Mouse (Mus musculus) liver, embryonic 16.5 days (tissue): ENCODE measurements around the gene Dtx3. TPM values are rescaled to one million over a fixed set of nuclear protein-coding genes. Genes with fewer than 3 reads are reported as not detected.

Experiments
- ATAC-seq: fragments of 200-750 bp; cut with Nextera tagmentation; 2 replicates; pipeline ENCODE4 v1.8.0; 2017; ENCODE audit warnings: low read depth, mild to moderate bottlenecking, moderate number of reproducible peaks, moderate library complexity
- H3K27ac ChIP-seq: fragments of 300-500 bp; sonication (generic); 2 replicates; pipeline ENCODE4 v1.5.1; 2014; ENCODE audit warnings: mild to moderate bottlenecking, low read length
- H3K27me3 ChIP-seq: fragments of 300-500 bp; sonication (generic); 2 replicates; pipeline ENCODE4 v1.6.1; 2014; ENCODE audit warnings: low read depth, low read length, mixed read lengths; ENCODE audit not compliant: control insufficient read depth, insufficient read depth
- H3K36me3 ChIP-seq: fragments of 300-500 bp; sonication (generic); 2 replicates; pipeline ENCODE4 v1.6.1; 2014; ENCODE audit warnings: mild to moderate bottlenecking; ENCODE audit not compliant: control insufficient read depth, insufficient read depth
- H3K4me1 ChIP-seq: fragments of 300-500 bp; sonication (generic); 2 replicates; pipeline ENCODE4 v1.6.1; 2014; ENCODE audit warnings: low read depth, low read length, mixed read lengths; ENCODE audit not compliant: control insufficient read depth
- H3K4me2 ChIP-seq: fragments of 300-500 bp; sonication (generic); 2 replicates; pipeline ENCODE4 v1.6.1; 2014; ENCODE audit warnings: low read depth, low read length, mixed read lengths
- H3K4me3 ChIP-seq: fragments of 300-500 bp; sonication (generic); 2 replicates; pipeline ENCODE4 v1.5.1; 2014; ENCODE audit warnings: low read depth, mild to moderate bottlenecking, low read length
- H3K9ac ChIP-seq: fragments of 300-500 bp; sonication (generic); 2 replicates; pipeline ENCODE4 v1.6.1; 2014; ENCODE audit warnings: low read depth, low read length
- H3K9me3 ChIP-seq: fragments of 300-500 bp; sonication (generic); replicated peaks from 2 replicates; pipeline ENCODE4 v1.6.1; 2016; ENCODE audit warnings: low read length; ENCODE audit not compliant: control insufficient read depth
- WGBS: fragments of 180-500 bp; shearing (Covaris S2); extraction: QIAGEN DNeasy Blood & Tissue Kit; methylation state at CpG from one replicate; pipeline ENCODE4 v1.1.7; 2014; ENCODE audit not compliant: insufficient replicate concordance; 5-methylcytosine and 5-hydroxymethylcytosine counted together
- polyA plus RNA-seq: library from polyadenylated mRNA; unstranded; fragments of >200 nt; fragmentation: Nextera tagmentation; extraction: Ambion mirVana; gene quantifications from 2 replicates; pipeline ENCODE4 v1.2.1, GENCODE M21; 2015

Gene Dtx3
- polyA plus RNA-seq, 1 experiment from 2014 or later, result 14.8 TPM

- no peak overlapping the region for H3K27ac ChIP-seq
- no peaks in the 10 kb centered on the region; the same call in none of the 2 replicates for H3K4me1 ChIP-seq
- H3K36me3 ChIP-seq, result no peaks in the 10 kb centered on the region
- no peak overlapping the region for H3K4me2 ChIP-seq
- H3K4me3 ChIP-seq, result no peak overlapping the region
- H3K9me3 ChIP-seq, result no peaks in the 10 kb centered on the region
- H3K9ac ChIP-seq, result no peak overlapping the region
- 22% methylated on average over 10 of the region's 10 CpGs for WGBS
- no peak for ATAC-seq
- H3K27me3 ChIP-seq, result no peaks in the 10 kb centered on the region
Measured at GRCm38 (mm10) chr10:127225732-127226131, 30.2 kb upstream of the Dtx3 start.

DNA sequence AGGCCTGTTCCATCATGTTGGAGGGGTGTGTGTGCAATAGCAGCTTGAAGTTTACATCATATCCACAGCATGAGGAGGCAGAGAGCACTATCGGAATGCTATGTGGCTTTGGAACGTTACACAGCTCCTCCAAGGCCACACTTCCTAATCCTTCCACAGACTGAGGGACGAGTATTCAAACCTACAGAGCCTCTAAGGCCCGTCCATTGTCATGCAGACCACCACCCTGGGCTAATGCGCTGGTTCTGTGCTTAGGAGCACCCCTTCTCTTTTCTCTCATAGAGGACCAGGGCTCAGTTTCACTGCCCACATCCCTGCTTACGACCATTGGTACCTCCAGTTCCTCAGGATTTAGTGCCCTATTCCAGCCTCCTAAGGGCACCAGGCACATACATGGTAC, 29.7 kb upstream of the Dtx3 start:
- no peak overlapping the region for H3K9ac ChIP-seq
- no peak overlapping the region for H3K4me2 ChIP-seq
- H3K4me3 ChIP-seq, result no peak overlapping the region
- no peak overlapping the region for H3K27ac ChIP-seq
- no peaks in the 10 kb centered on the region for H3K36me3 ChIP-seq
- no peaks in the 10 kb centered on the region for H3K27me3 ChIP-seq
- ATAC-seq, result no peak
- 53% methylated on average over 6 of the region's 6 CpGs for WGBS
- H3K9me3 ChIP-seq, result no peaks in the 10 kb centered on the region
- no peaks in the 10 kb centered on the region; the same call in 1 of the 2 replicates for H3K4me1 ChIP-seq

DNA sequence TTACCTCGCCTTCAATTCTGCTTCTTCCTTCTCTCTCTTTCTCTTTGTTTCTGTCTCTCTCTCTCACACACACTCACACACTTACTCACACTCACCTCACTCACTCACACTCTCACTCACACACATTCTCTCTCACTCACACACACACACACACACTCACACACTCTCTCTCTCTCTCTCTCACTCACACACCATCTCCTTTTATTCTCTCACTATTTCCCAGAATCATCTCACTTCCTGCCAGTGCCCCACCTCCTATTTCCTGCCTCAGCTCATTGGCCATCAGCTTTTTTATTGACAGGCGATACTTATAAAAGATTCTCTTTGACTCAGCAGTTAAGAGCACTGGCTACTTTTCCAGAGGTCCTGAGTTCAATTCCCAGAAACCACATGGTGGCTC, 22.8 kb upstream of the Dtx3 start:
- Histone ChIP-seq H3K27ac (no peak overlapping the region), H3K9ac (no peak overlapping the region), H3K27me3 (no peaks in the 10 kb centered on the region), H3K9me3 (no peaks in the 10 kb centered on the region), H3K4me2 (no peak overlapping the region), H3K36me3 (no peaks in the 10 kb centered on the region), H3K4me1 (no peaks in the 10 kb centered on the region; the same call in 1 of the 2 replicates), H3K4me3 (no peak overlapping the region)
- 76% methylated on average over 2 of the region's 2 CpGs for WGBS
- no peak for ATAC-seq

GRCm38 (mm10) chr10:127217177-127217576, 21.6 kb upstream of the Dtx3 start:
- Histone ChIP-seq H3K36me3 (no peaks in the 10 kb centered on the region), H3K4me3 (no peak overlapping the region), H3K9me3 (no peaks in the 10 kb centered on the region), H3K4me1 (no peaks in the 10 kb centered on the region; the same call in none of the 2 replicates), H3K4me2 (no peak overlapping the region), H3K27me3 (no peaks in the 10 kb centered on the region), H3K27ac (no peak overlapping the region), H3K9ac (no peak overlapping the region)
- no peak for ATAC-seq

DNA sequence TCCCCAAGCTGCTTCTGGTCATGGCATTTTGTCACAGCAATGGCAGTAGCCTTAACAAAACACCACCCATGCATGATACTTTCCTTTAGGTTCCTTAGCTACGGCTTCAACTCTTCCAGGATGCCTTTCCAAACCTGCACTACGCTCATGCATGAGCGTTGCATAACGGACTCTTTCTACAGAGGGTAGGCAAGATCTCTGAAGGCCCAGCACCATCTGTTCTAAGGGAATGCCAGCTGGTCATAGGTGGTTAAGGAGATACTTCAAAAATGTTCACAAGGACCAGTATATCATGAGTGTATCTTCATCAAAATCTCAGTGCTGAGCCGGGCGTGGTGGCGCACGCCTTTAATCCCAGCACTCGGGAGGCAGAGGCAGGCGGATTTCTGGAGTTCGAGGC, 20.9 kb upstream of the Dtx3 start:
- no peak for ATAC-seq
- H3K36me3 ChIP-seq, result no peaks in the 10 kb centered on the region
- H3K4me2 ChIP-seq, result no peak overlapping the region
- H3K9ac ChIP-seq, result no peak overlapping the region
- WGBS, result 88% methylated on average over 11 of the region's 11 CpGs
- no peak overlapping the region for H3K27ac ChIP-seq
- H3K4me1 ChIP-seq, result peaks cover 4% of the 10 kb centered on the region
- no peaks in the 10 kb centered on the region for H3K27me3 ChIP-seq
- no peaks in the 10 kb centered on the region for H3K9me3 ChIP-seq
- H3K4me3 ChIP-seq, result no peak overlapping the region

- no peak for ATAC-seq
- Histone ChIP-seq H3K4me2 (no peak overlapping the region), H3K36me3 (no peaks in the 10 kb centered on the region), H3K27ac (no peak overlapping the region), H3K9ac (no peak overlapping the region), H3K4me3 (no peak overlapping the region), H3K27me3 (no peaks in the 10 kb centered on the region), H3K4me1 (peaks cover 18% of the 10 kb centered on the region), H3K9me3 (no peaks in the 10 kb centered on the region)
- 14% methylated on average over 1 of the region's 1 CpGs for WGBS
Measured at GRCm38 (mm10) chr10:127214422-127214803, 18.9 kb upstream of the Dtx3 start.

DNA sequence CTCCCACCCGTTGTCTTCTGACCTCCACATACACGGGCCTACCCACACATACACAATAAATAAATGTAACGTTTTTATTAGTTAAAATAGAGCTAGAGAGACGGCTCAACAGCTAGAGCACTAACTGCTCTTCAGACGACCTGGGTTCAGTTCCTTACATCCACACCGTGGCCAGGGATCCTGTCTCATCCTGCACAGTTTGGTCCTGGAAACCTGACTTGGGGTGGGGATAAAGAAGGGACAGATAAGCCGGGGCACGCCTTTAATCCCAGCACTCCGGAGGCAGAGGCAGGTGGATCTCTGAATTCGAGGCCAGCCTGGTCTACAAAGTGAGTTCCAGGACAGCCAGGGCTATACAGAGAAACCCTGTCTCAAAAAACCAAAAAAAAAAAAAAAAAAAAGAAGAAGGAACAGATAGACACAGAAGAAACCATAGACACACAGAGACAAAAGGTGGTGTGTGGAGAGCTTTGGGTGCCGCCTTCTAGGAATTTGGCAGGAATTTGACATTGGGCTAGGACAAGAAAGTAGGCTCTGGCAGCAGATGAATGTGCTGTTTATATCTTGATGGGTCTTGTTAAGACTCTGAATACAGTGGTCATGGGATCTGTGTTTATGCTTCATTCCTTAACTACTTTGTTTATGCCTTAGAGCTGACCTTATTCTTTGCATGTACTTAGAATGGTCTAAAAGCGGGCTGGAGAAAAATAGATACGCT, 18.3 kb upstream of the Dtx3 start:
- whole genome bisulfite sequencing, result 71% methylated on average over 13 of the region's 13 CpGs
- Histone ChIP-seq H3K9me3 (no peaks in the 10 kb centered on the region), H3K36me3 (no peaks in the 10 kb centered on the region; the same call in 1 of the 2 replicates), H3K27ac (no peak overlapping the region), H3K4me3 (no peak overlapping the region), H3K4me1 (peaks cover 23% of the 10 kb centered on the region), H3K27me3 (no peaks in the 10 kb centered on the region), H3K4me2 (no peak overlapping the region), H3K9ac (no peak overlapping the region)
- no peak for ATAC-seq

GRCm38 (mm10) chr10:127213272-127213671, 17.7 kb upstream of the Dtx3 start:
- Histone ChIP-seq H3K4me3 (no peak overlapping the region), H3K27ac (no peak overlapping the region), H3K27me3 (no peaks in the 10 kb centered on the region), H3K36me3 (peaks cover 5% of the 10 kb centered on the region), H3K9me3 (no peaks in the 10 kb centered on the region), H3K4me1 (peaks cover 28% of the 10 kb centered on the region), H3K4me2 (no peak overlapping the region), H3K9ac (no peak overlapping the region)
- ATAC-seq, result no peak
- 89% methylated on average over 8 of the region's 8 CpGs for WGBS

DNA sequence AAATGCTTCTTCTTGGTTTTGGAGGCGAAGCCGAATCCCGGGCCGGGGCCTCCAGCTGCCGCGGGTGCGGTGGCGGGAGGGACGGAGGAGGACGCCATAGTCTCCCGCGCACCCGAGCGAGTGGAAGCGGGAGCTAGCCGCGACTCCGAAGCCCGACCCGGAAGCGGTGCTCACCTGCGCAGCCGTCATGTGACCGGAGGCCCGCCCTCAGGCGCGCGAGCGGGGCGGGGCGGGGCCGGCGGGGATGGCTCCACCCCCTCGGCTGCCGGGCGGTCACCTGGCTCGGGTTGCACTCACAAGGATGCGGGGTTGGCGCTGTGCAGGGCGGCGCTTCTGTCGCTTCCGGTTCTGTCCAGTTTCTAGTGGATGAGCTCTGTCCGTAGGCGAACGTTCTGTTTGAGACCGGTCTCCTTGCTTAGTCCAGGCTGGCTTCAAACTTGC, 15.9 kb upstream of the Dtx3 start, which contains the start of gene Pip4k2c:
Gene Pip4k2c (minus strand): TSS at position 172 of the 441 bp plus-strand sequence.
- H3K27ac ChIP-seq, result peak within 1 kb of the TSS; percentile 89
- H3K4me3 ChIP-seq, result peak within 1 kb of the TSS; percentile 96
- H3K27me3 ChIP-seq, result no peaks in the 10 kb centered on the region
- WGBS, result under 1% methylated on average over 47 of the region's 47 CpGs
- H3K4me1 ChIP-seq, result peaks cover 36% of the 10 kb centered on the region
- peak within 1 kb of the TSS; percentile 89 for H3K4me2 ChIP-seq
- H3K36me3 ChIP-seq, result peaks cover 16% of the 10 kb centered on the region
- H3K9ac ChIP-seq, result peak within 1 kb of the TSS; percentile 97
- no peaks in the 10 kb centered on the region for H3K9me3 ChIP-seq
- peak; percentile 95 for ATAC-seq
